Mouse (Mus musculus) thymus, postnatal 0 days (tissue): ENCODE data around the gene Npepl1. TPM values are rescaled to one million over a fixed set of nuclear protein-coding genes. Genes with fewer than 3 reads are reported as not detected.

Experiments used
- DNase-seq: peaks from one replicate; pipeline ENCODE4 v3.0.0-alpha.2; 2015; ENCODE audit warnings: low spot score
- polyA plus RNA-seq: library from polyadenylated mRNA; unstranded; fragments of >200 nt; fragmentation: Nextera tagmentation; extraction: Ambion mirVana; gene quantifications from 2 replicates; pipeline ENCODE4 v1.2.1, GENCODE M21; 2015

The Npepl1 gene
- polyA plus RNA-seq, 1 experiment from 2014 or later: 56.2 TPM

DNA sequence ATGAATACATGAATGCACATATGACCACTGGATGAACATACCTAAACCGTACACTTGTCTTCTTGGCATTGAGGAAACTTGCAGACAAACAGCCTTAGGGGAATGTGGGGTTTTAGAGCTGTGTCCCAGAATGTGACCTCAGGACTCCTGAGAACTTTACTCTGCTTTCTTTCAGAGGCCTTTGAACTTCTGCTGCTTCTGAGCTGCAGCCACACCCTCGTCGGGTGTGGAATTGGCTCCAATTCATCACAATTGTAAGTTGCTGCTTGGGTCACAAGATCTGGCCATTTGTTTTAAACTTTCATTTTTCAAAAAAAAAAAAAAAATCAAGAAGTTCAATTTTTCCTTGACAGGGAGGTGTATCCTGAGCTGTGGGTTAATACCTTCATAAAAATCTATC is 2.8 kb upstream of the Npepl1 start:
- DNase-seq: no peak

DNA sequence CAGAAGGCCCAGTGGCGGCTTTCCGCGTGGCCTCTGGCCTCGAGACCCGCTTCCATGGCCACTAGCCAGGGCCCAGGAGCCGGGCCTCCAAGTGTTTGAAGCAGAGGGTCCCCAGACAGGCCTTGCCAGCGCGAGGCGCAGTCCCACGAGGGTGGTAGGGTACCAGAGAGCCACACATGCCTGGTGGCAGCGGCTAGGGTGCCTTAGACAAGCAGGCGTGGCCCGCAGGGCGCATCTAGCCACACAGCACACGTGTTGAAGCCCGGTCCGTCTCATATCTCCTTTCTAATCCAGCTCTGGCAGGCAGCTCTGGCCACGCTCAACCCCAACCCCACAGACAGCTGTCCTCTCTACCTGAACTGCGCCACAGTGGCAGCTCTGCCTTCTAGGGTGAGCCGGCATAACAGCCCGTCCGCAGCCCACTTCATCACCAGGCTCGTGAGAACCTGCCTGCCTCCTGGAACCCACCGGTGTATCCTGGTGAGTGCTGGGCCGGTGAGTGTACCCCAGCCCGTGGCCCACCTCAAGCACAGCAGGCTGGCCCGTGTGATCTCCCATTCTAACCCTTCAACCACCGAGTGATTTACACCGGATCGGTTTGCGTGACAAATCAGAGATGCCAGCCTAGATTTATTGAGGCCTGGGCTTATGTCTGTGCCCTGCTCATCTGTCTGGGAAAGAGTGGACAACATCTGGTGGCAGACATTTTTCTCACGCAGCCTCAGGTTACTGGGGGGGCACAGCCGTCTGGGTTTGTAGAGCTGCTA is 817 bp downstream of the Npepl1 start:
- DNase-seq: peak; percentile 48

DNA sequence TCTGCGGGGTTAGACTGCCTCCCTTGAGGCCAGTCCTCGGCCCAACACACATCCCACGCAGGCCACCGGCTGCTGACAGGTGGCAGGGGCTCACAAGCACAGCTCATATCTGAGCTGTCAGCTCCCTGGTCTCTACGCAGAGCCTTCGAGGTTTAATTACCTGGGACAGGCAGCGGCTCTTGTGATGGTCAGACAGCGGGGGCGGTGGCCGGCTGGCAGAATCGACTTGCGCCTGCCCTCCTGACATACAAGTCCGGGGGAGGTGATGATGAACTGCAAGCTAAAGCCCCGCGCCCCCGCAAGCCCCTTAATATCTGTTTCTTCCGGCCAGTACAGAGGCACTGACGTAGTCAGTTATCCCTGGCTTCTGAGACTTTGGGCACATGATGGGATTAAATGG is 2.8 kb downstream of the Npepl1 start:
- DNase-seq: no peak

DNA sequence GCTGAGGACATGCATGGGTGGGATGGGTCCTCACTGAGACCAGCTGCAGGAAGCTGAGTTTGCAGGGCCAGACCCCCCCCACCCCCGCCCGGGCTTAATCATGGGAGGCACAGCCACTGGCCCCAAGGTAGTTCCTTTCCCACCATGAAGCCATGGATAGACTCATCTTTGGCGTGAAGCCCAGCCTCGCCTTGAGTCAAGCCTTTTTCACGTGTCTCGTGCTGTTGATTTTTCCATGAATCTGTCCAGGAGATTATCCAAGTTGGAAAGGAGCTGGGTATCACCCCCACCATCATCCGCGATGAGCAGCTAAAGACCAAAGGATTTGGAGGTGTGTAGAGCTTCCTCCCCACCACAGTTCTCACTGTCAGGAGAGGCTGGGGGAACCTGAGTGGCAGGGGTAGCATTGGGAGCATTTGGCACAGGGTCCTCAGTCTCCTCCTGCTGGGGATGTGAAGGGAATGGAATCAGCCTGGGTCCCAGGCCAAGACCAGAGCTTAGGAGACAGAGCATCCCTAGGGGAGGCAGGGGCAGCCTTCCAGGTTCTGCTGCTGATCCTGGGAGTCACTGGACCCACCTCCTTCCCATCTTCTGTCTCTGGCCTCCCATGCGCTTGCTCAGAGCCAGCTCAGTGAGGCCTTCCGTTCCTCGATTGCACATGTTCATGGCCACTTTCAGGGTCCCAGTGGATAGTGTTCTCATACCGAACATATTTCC is 4.2 kb downstream of the Npepl1 start:
- no peak for DNase-seq

DNA sequence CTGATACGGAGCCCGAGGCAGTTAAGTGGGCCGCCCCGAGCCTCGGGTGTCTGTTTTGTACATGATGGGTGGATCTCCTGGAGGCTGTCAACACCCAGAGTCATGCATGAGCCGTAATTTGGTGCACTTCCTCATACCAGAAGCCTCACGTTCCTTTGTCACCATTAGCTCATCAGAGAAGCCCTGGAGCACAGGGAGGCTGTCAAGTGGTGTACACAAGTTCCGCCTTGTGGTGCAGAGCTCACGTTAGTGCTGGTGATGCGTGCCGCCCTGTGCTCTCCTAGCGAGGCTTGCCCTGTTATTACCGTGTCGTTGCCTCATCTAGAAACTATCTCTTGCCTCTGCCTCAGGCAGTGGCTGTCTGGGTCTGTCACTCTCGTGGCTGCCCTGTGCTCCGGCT is 6.8 kb downstream of the Npepl1 start:
- no peak for DNase-seq

DNA sequence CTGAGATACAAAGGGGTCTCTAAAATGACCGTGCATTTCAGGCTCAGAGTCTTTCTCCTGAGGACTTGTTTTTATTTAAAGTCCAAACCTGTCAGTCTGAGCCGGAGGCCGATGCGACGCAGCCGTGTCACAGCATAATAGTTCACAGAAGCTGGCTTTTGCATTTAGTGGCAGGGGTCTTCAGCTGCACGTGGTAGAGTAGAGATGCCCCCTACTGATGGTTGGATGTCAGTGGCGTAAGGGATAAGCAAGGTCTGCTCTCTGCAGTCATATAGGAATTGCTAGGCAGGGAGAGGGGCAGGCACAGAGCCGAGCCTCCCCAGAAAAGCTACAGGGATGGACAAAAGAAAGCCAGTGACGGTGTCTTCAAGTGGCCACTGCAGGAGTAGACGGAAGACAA is 8.0 kb downstream of the Npepl1 start:
- no peak for DNase-seq

DNA sequence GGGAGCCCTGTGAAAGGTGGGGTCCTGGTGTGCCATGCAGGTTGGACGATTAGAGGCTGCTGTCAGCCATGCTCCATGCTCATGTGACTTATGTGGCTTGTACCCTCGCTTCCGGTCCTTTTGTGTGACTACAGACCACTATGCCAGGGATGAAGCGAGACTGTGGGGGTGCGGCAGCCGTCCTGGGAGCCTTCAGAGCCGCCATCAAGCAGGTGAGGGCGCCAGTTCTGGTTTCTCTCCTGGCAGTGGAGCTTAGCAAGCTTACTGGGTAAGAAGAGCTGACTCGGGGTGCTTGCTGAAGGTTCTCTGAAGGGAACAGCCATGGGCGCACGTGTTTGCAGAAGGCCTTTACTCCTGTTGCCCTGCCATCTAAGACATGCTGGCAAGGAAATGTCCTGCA is 9.1 kb downstream of the Npepl1 start:
- no peak for DNase-seq

DNA sequence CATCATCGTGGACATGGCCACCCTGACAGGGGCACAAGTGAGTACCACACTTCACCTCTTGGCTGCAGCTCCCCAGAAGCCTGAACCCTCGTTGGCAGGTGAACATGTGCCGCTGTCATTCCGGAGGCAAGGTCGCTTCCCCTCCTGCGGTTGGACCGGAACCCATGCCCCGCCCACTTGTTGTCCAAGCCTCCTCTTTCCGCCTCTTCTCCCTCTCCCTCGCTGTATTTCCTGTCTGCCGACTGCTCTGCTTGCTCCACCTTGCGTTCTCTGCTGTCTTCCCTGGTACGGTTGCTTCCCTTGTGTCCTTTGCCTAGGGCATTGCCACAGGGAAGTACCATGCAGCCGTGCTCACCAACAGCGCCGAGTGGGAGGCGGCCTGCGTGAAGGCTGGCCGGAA is 10.5 kb downstream of the Npepl1 start:
- DNase-seq: no peak

DNA sequence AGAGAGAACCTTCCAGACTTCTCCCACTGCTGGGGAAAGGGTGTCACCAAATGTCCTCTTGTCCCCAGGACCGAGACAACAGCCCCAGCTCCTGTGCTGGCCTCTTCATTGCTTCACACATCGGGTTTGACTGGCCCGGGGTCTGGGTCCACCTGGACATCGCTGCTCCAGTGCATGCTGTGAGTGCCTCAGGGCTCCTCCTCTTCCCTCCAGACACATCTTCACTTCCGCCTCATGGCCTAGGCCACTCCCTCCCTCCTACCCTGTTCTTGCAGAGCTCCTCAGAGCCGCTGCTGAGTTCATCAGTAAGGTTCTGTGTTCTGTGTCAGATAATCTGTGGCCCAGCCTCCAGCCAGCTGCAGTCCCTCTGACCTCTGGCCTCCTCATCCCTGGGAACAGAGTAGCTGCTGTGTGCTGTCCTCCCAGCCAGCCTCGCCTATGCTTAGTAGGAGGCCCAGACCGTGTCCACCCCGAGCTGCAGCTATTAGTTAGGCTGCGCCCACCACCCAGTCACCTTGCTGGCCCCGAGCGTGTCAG is 11.3 kb downstream of the Npepl1 start:
- DNase-seq: no peak

DNA sequence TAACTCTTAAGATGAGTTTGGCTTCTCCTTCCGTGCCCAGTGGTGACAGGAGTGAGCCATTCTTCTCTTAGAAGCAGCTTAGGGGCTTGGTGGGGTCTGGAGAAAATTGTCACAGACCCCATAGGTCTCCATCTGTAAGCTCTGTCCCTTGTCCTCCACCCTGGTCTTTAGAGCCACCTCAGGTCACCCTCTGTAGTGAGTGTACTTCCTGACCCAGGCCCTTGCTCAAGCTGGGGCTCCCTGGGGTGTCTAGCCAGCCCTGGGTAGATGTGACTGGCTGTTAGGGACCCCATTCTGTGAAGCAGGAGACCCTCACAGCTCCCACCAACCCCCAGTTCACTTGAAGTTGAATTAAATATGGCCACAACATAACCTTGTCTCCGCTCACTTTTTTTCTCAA is 12.2 kb downstream of the Npepl1 start:
- no peak for DNase-seq

DNA sequence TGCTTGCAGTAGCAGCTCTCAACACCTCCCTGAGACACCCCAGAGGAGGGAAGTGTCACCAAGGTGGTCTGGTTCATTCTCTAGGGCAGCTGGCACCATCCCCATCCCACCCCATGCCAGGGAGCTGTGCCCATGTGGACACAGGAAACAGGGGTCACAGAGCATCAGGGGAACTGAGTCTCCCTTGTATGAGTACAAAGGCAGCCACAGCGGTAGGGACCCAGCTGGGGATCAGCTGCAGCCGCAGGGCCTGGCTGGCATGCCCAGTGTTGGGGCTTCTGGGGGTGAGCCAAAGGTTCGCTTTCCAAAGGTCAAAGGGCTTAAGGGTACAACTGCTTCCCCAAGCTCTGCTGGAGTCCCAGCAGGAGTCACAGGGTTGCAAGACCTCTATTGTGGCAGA is 13.6 kb downstream of the Npepl1 start:
- no peak for DNase-seq

DNA sequence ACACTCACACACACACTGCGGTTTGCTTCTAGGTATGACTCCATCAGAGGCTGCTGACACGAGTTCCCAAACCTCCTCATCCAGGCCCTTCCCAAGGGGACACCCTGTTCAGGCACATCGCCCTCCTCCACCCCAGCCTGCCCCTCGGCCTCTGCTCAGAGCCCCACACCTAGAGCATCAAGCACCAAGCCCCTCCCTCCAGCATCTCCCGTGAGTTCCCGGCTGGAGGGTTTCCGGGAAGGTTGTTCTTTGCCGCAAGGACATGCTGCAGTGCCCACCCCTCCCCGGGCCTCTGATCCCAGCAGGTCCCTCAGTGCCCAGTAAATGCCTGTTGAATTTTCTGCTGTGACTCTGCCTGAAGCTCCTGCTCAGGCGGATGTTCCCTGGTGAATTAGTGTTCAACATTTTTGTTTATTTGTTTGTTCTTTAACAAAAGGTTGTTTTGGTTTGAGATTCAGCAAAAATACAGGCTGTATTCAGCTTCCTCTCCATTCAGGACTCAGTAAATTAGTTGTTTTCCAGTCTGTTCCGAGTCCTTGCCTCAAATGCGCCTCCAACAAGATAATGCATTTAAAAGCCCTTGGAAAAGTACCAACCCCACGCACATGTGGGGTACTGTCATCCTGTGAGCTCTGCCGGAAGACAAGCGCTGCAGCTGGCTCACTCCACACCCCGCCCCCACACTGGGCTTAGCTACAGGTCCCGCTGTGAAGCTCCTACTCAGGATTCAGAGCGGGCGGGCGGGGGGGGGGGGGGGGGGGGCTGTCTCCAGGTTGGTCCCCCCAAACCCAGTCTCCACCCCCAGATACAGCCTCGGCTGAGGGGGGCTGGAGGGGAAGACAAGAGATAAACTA is 16.6 kb downstream of the Npepl1 start:
- peak; percentile 67 for DNase-seq

DNA sequence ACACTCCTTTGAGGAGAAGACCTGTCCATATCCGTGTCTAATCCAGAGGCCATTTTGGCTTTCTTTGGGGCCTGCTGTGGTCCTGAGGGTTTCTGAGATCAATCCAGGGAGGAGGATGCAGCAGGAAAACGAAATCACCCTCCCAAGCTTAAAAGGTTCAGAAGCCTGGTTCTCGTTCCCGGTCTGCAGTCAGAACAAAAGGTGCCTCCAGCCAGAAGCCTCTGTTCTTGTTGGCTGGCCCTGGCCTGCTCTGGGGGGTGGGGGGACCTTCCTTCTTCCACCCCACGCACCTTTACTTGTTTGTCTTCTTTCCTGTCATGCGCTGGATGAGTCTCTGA is 17.2 kb downstream of the Npepl1 start:
- no peak for DNase-seq

DNA sequence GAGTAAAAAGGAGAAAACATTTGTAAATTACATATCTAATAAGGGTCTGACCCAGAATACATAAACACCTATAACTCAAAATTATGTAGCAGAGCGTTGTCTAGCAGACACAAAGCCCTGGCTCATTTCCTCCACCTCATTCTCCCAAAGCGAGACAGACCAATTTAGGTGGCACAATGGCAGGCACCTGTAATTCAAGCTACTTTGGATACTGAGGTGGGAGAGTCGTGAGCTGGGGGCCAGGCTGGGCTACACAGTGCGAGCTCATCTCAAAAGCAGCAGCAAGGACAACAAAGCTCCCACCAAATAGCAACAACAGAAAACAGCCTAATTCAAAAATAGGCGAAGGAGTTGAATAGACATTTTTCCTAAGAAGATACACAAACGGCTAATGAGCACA is 18.8 kb downstream of the Npepl1 start:
- no peak for DNase-seq

DNA sequence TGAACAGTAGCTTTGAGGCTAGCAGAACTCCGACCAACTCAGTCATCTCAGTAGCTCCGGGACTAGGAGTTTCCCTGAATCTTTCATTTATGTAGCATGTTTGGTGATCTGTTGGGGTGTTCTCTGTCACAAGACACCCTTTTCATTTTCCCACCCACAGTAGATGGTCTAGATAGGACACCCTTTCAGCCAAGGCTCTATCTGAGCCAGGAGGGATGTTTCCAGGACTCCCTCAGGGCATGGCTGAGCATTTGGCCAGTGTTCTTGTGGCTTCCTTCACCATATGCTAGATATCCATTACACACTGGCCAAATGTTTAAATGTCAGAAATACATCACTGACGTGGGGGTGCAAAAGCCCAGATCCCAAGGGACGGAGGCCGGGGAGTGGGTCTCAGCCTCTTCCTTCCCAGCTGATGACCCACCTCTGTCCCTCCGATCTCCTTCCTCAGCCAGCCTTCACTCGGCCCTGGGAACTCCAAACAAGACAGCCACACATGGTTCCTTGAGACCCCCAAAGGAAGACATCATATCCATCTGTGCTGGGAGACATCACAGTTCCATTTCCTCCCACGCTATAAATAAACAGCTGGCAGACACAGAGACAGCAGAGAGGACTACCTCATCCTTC is 20.4 kb downstream of the Npepl1 start:
- DNase-seq: no peak

DNA sequence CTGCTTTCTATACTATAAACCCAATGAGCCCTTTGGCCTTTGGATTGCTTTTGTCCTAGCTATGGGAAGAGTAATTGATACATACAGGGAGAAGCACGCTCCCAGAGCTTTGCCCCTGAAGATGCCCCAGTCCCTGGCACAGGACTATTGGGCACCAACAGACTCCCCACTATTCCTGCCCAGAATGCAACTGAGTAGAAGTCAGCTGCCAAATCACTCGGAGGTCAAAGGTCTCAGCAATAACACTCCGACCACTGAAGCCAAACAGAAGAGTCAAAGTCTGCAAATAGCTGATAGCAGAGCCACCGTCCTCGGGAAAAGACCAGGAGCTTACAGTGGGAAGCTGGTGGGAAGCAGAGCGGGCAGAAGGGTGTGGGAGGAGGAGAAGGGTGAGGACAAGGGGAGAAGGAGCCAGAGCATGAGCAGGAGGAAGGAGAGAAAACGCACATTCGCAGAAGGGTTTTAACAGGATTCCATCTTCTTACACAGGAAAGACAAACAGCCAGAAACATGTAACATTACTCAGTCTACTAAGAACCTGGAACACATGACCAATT is 22.3 kb downstream of the Npepl1 start:
- no peak for DNase-seq

DNA sequence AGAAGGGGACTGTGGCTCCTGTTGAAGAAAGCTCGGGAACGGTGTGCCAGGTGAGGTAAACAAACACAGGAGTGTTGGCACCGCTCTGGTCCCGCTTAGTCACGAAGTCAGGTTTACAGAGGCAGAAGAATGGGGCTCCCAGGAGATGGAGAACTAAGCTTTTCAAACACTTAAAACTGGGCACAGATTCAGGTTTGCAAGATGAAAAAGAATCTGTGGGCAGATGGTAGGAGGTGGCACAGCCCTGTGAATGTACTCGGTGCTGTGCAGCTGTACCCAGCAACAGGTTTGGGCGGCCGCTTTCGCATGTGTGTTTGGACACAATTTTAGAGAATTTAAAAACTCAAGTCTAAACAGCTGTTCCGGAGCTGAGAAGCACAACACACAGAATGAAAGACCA is 48.9 kb downstream of the Npepl1 start:
- DNase-seq: no peak

DNA sequence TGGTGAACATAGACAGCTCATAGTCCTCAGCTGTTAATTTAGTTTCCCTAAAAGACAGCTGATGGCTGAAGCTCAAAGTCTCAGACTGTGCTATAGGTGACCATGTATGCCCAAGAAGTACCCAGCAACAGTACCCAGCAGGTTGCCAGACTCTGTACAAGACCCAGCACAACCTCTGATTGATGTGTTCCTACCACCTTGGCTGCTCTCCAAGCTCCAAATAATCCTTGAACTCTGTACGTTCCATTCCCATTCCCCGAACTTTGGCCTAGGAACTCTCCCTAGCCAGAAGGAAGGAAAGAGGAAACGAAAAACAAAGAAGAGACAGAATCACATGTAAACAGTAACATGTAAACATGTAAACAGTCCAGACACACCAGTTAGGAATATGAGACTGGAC is 50.3 kb downstream of the Npepl1 start:
- no peak for DNase-seq
